Mouse (Mus musculus): ENCODE results near the gene Ddx59.
A peak's percentile ranks its signal among the peaks of the same experiment; 100 is the strongest.

The Ddx59 gene

GRCm38 (mm10) chr1:136450206-136450605 lies 35.1 kb downstream of the Ddx59 start:
- DNase-seq, result no peak

DNA sequence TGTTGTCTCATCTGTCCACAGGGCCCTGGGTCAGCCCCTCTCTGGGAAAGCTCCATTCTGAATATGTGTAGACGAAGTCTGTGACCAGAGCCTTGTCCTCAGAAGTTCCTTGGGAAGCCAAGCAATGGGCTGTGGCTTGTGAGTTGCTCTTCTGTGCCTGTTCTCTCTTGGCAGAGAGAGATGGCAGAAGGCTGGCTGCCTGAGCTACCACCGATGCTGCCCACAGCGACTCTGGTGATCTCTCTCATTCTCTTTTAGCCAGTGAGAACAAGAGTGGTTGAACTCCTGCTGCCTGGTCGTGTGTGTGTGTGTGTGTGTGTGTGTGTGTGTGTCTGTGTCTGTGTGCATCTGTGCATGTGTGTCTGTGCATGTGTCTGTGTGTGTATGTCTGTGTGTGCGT lies 37.4 kb downstream of the Ddx59 start:
- DNase-seq, result no peak

DNA sequence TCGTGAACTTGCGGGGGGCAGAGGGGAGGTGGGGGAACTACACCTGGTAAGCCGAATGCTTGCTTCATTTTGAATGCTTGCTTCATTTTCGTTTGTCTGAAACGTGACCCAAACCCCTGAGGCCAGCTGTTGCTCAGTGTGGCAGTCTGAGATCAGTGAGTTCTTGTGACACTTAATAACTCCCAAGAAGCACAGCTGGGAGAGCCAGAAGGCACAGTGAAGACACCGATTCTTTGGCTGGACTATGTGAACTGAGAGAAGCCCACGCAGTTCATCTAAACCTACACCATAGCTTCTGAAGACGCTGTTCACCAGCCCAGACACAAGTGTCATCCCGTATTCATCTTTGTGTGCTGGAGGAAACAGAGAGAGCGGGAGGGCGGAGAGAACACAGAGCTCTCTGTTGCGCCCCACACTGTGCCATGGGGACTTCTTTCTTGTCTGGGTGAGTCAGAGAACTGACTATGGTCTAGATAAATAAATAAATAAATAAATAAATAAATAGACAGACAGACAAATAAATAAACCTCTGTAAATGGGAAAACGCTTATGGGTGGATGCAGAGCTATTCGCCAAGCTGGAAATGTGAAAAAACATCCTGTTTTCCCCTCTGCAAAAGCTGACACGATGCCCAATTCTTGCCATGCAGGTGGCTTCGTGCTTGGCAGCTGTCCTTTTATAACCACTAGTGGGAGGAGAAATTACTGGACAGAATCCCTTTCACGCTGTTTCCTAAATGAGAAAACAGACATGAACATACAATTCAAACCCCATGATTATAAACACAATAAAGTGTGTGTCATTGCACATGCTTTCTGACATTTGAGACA lies 40.9 kb downstream of the Ddx59 start:
- no peak for DNase-seq

- no peak for DNase-seq
Observed at GRCm38 (mm10) chr1:136456741-136457140, 41.7 kb downstream of the Ddx59 start.

DNA sequence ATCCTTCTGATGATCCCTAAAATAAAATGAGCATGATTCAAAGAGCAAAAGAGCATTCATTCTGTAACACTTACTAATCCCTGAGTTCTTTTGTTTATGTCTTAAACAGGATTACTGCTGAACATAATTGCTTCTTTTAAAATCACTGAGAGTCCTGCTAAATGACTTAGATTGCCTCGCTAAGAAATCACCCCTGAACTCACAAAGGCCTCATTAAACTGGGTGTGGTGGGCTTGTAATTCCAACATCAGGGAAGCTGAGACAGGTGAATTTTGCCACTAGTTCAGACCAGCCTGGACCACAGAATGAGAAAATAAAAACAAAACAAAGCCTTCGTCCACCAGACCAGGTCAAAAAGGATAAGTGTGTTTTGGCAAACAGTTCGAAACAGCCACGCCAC lies 42.3 kb downstream of the Ddx59 start:
- DNase-seq, result no peak

DNA sequence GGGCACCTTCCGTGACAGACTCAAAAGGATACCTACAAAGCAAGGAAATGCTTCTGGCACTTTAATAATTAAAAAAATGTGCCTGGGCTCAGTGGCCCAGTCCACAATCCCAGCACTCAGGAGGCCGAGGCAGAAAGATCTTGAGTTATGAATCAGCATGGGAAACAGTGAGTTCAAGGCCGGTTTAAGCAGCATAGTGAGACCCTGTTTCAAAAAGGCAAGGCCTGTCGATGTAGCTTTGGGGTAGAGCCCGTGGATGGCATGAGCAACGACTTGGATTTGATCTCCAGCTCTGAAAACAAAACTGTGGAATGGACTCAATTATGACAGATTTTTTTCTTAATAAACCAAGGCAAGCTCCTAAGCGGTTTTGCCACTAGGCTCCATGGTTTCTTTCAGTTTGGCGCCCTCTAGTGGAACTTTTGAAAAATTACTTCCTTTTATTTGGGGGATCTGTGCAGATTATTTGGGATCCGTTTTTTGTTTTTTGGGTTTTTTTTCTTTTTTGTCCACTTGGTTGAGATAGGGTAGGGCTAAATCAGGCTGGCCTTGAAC lies 43.7 kb downstream of the Ddx59 start:
- no peak for DNase-seq

- DNase-seq, result peak; percentile 25
Observed at GRCm38 (mm10) chr1:136462443-136462842, 47.4 kb downstream of the Ddx59 start.

- DNase-seq, result no peak
Observed at GRCm38 (mm10) chr1:136465168-136465567, 50.1 kb downstream of the Ddx59 start.

- DNase-seq, result peak; percentile 90
Observed at GRCm38 (mm10) chr1:136466143-136466811, 51.2 kb downstream of the Ddx59 start, which contains the start of gene Kif14. Gene Kif14, plus strand, starts transcription at chr1:136466343.

DNA sequence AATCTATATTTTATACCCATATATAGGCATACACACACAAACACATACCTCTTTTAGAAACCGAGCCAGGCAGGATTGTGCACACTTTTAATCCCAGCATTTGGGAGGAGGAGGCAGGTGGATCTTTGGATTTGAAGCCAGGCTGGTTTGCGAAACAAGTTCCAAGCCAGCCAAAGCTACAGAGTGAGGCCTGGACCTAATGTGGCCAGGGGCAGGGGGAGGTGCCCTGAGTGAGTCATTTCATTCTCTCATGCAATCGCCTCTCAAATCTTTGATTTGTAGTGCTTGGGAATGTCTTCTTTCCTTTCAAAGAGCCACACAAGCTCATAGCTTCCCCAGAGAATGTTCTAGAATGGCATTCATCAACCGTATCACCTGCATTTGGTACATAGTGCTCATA lies 54.3 kb downstream of the Ddx59 start:
- DNase-seq, result no peak

DNA sequence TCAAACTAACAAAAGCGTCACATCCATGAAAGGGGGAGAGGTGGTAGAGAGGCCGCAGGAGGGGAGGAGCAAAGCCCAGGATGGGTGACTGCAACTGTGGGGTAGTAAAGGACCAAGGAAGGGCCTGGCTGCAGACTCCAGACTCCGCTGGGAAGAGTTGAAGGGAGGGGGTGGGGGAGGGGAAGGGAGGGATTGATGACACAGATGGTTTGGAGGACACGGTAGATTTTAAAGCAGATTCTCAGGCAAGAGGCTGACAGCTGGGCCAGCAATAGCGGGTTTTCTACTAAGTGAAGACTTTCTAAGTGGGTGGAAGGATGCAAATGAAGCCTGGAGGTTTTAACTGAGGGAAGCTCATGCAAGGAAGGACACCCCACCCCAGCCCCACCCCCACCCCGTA lies 55.4 kb downstream of the Ddx59 start:
- no peak for DNase-seq

Data from right cerebral cortex, postnatal 25 days (tissue).